Mouse (Mus musculus) left cerebral cortex, postnatal 36 days (tissue): Measurements from ENCODE around the gene Unc79. TPM values are rescaled to one million over a fixed set of nuclear protein-coding genes. Genes with fewer than 3 reads are reported as not detected.

Experiments used
- microRNA-seq: library from miRNA; unstranded; fragments of <30 nt; microRNA quantifications from one replicate; pipeline ENCODE4 v1.2.0, GENCODE M21; 2022
- total RNA-seq, 2 experiments: library from RNA; stranded (reverse); gene quantifications; 2 replicates each; pipeline ENCODE4 v1.2.3; 2021

The Unc79 gene
- total RNA-seq, 2 experiments from 2014 or later: 42.9 to 64.5 TPM

Small RNAs within 50 kb of the gene (microRNA-seq; reads per million reads assigned to microRNA genes)
- gene Gm44324: not detected

Other genes starting within 250 kb of the Unc79 start
- 10 to 100 TPM; 57.6 to 66.4 TPM for gene Itpk1, start 243.9 kb upstream of the Unc79 start, total RNA-seq
- 10 to 100 TPM; 28.9 to 30.6 TPM for gene Moap1, start 205.2 kb upstream of the Unc79 start, total RNA-seq
- gene Tmem251, start 205.1 kb upstream of the Unc79 start, total RNA-seq: 1 to 10 TPM; 5.4 TPM
- not detected for gene Gm28051, start 191.1 kb upstream of the Unc79 start, total RNA-seq
- gene Gon7, start 191.1 kb upstream of the Unc79 start, total RNA-seq: 10 to 100 TPM; 12.7 to 14.5 TPM
- 10 to 100 TPM; 33.7 to 34.0 TPM for gene Ubr7, start 190.9 kb upstream of the Unc79 start, total RNA-seq
- gene Gm20604, start 190.2 kb upstream of the Unc79 start, total RNA-seq: 10 to 100 TPM; 17.4 to 20.6 TPM
- 10 to 100 TPM; 15.1 to 21.3 TPM for gene Btbd7, start 70.4 kb upstream of the Unc79 start, total RNA-seq
- not detected for gene Cox8c, start 49.5 kb upstream of the Unc79 start, total RNA-seq